Mouse (Mus musculus): ENCODE measurements around the gene Ranbp3l.

DNA sequence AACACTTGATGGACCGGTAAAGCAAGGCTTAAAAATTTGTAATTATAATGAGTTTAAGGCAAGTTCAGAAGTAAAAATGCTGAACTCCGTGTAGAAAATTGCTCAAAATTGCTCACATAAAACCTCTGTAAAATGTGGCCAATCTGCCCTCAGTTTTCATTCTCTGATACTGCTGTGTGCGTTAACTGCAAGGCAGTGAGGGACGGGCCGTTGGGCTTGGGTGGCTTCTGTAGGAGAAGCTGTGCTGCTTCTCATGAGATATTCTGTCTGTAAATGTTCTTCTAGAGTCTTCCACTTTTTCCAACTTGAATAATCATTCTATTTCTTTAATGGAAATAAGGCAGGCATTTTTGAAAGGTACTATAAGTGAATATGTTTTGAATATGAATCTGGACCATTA is 111.9 kb downstream of the Ranbp3l start:
- no peak for TF ChIP-seq CTCF (IDR thresholded peaks at IDR 0.05; ENCODE audit: control insufficient read depth, insufficient read depth, insufficient replicate concordance, low read depth, low read length)
- no peak for TF ChIP-seq POLR2A (IDR thresholded peaks at IDR 0.05; ENCODE audit: control insufficient read depth, low read depth, low read length)
